Mouse (Mus musculus) spleen, postnatal 4 days (tissue): ENCODE measurements around the gene Tert.

Experiments
- DNase-seq, 2 experiments: peaks; one replicate each; pipeline ENCODE4 v3.0.0; 2022; ENCODE audit warnings: low spot score in 2 of 2

Tert gene

GRCm38 (mm10) chr13:73626745-73627549 is at the start of gene Tert:
Tert (plus strand) TSS chr13:73626911.
- peak; percentile 42 to 71 for DNase-seq

- no peak for DNase-seq
These were observed 49.4 kb upstream of the Tert start for GRCm38 (mm10) chr13:73577277-73577676.

- no peak for DNase-seq
These were observed 35.2 kb upstream of the Tert start for GRCm38 (mm10) chr13:73591488-73591887.

GRCm38 (mm10) chr13:73592546-73592945 is 34.2 kb upstream of the Tert start:
- DNase-seq = no peak

- no peak for DNase-seq
These were observed 30.4 kb upstream of the Tert start for GRCm38 (mm10) chr13:73596276-73596675.

GRCm38 (mm10) chr13:73600217-73600616 is 26.5 kb upstream of the Tert start:
- no peak for DNase-seq

- DNase-seq = no peak
These were observed 23.7 kb upstream of the Tert start for GRCm38 (mm10) chr13:73603046-73603445.

- peak; percentile 93 to 97 for DNase-seq
These were observed 23.1 kb upstream of the Tert start, which contains the start of gene Clptm1l for GRCm38 (mm10) chr13:73603522-73604155. Clptm1l (plus strand) TSS chr13:73604006.

- no peak for DNase-seq
These were observed 22.4 kb upstream of the Tert start for GRCm38 (mm10) chr13:73604156-73604957.

GRCm38 (mm10) chr13:73618406-73618805 is 8.3 kb upstream of the Tert start:
- DNase-seq = no peak

GRCm38 (mm10) chr13:73620637-73621036 is 6.1 kb upstream of the Tert start:
- DNase-seq = no peak

- no peak for DNase-seq
These were observed 334 bp upstream of the Tert start for GRCm38 (mm10) chr13:73626410-73626744.

GRCm38 (mm10) chr13:73628586-73629113 is 1.9 kb downstream of the Tert start:
- no peak for DNase-seq

- no peak for DNase-seq
These were observed 5.1 kb downstream of the Tert start for GRCm38 (mm10) chr13:73631837-73632236.

- no peak for DNase-seq
These were observed 11.1 kb downstream of the Tert start for GRCm38 (mm10) chr13:73637826-73638225.

GRCm38 (mm10) chr13:73641296-73641695 is 14.6 kb downstream of the Tert start:
- no peak for DNase-seq

GRCm38 (mm10) chr13:73646397-73647087 is 19.8 kb downstream of the Tert start:
- peak; percentile 49 to 68 for DNase-seq

- no peak for DNase-seq
These were observed 26.6 kb downstream of the Tert start for GRCm38 (mm10) chr13:73653266-73653665.

GRCm38 (mm10) chr13:73654976-73655375 is 28.3 kb downstream of the Tert start:
- no peak for DNase-seq

GRCm38 (mm10) chr13:73658953-73659352 is 32.2 kb downstream of the Tert start:
- DNase-seq = no peak

GRCm38 (mm10) chr13:73660163-73660695 is 33.5 kb downstream of the Tert start:
- no peak for DNase-seq
